Mouse (Mus musculus) thymus, postnatal 0 days (tissue): Measurements from ENCODE around the gene Fgb. TPM values are rescaled to one million over a fixed set of nuclear protein-coding genes. Genes with fewer than 3 reads are reported as not detected.

Experiments
- polyA plus RNA-seq: library from polyadenylated mRNA; unstranded; fragments of >200 nt; fragmentation: Nextera tagmentation; extraction: Ambion mirVana; gene quantifications from 2 replicates; pipeline ENCODE4 v1.2.1, GENCODE M21; 2015

The Fgb gene
- polyA plus RNA-seq, 1 experiment from 2014 or later, result 0.20 TPM

Other genes with a start within 250 kb of the Fgb start
- 0.08 and 0.10 TPM in 2 replicates for gene Rbm46, start 173.4 kb downstream of the Fgb start, polyA plus RNA-seq
- gene Lrat, start 145.9 kb downstream of the Fgb start, polyA plus RNA-seq, result 0.05 and 0.06 TPM in 2 replicates
- 0.99 and 1.0 TPM in 2 replicates for gene Fgg, start 42.1 kb downstream of the Fgb start, polyA plus RNA-seq
- 0.25 and 0.35 TPM in 2 replicates for gene Fga, start 23.8 kb downstream of the Fgb start, polyA plus RNA-seq
- 94.0 and 96.4 TPM in 2 replicates for gene Plrg1, start 5.7 kb upstream of the Fgb start, polyA plus RNA-seq
- 0.08 and 0.12 TPM in 2 replicates for gene Dchs2, start 78.1 kb upstream of the Fgb start, polyA plus RNA-seq